Mouse (Mus musculus): ENCODE data around the gene Foxp1.

- TF ChIP-seq POLR2A (IDR thresholded peaks at IDR 0.05; ENCODE audit: borderline replicate concordance, control insufficient read depth, low read depth, low read length), result no peak
- TF ChIP-seq CTCF (IDR thresholded peaks at IDR 0.05; ENCODE audit: control insufficient read depth, insufficient read depth, low read length), result no peak
Measured at GRCm38 (mm10) chr6:99339343-99339620, 183.2 kb downstream of the Foxp1 start.

Measured in bone marrow, adult 2 months (tissue).